Mouse (Mus musculus) brain, embryonic 18.5 days (tissue): ENCODE measurements at regions not wholly inside any gene's neighbourhood (a gene's known extent, or its start where the extent isn't known, plus 50 kb on each side); places are given as distances from the start of the nearest gene placed in this dataset.

Experiments
- DNase-seq: peaks from one replicate; pipeline ENCODE4 v3.0.0-alpha.2; 2012; ENCODE audit warnings: low read depth, low spot score

DNA sequence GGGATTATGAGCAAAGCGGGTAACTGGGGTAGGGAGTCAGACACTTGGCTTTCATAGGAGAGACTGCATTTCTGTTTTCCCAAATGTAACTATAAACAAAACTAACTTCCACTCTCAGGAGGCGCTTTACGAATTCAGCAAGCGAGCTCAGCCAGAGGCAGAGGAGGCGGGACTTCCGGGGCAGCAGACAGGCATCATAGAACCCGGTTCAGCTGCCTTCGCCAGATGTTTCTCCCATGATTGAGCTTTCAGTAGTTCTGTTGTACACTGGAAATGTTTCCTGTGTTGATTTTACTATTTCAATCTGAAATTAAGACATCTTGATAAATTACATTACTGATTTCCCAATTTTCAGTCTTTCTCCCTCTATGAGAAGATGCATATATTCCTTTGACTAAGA is 92.9 kb downstream of the Zfp365 start:
- no peak for DNase-seq

- no peak for DNase-seq
Observed at GRCm38 (mm10) chr10:67813901-67814300, 98.6 kb downstream of the Zfp365 start.

GRCm38 (mm10) chr10:67805131-67805530 is 107.3 kb downstream of the Zfp365 start:
- DNase-seq = no peak

DNA sequence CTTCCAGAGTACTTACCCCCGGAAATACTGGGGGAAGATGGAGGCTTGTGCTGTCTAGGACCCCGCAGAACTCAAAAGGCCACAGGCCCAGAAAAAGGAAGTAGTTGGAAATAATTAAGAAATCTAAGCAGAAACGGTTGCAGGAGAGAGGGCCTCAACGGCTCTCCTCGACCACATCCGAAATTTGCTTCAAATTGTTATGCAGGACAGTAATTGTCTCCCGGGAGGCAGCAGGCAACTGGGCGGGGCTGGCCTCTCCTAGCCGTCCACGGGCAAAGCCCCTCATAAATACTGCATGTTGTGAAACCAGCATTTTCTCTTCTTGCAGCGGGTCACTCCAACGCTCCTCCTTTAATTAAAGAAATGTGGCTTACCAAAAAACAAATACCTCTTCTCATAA is 107.8 kb downstream of the Zfp365 start:
- no peak for DNase-seq

GRCm38 (mm10) chr10:67802156-67802555 is 110.3 kb downstream of the Zfp365 start:
- DNase-seq = no peak

GRCm38 (mm10) chr10:67801619-67802018 is 110.8 kb downstream of the Zfp365 start:
- no peak for DNase-seq

GRCm38 (mm10) chr10:67798991-67799390 is 113.5 kb downstream of the Zfp365 start:
- DNase-seq = no peak

DNA sequence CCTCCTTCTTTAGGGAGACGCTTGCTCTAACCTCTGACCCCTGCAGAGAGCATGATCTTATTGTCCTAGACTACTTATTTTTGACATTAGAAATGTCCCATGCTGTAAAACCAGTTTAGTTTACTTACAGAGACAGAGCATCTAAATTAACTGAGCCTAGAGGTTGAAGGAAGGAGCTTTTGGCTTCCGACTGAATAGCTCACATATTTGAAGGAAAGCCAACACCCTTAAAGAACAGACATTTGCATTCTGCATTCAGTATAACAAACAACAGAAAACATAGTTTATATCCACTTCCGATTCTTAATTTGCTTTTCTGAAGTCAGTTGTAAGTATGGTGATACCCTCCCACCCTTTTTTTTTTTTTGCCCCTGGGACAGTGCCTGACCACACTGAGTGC is 119.3 kb downstream of the Zfp365 start:
- DNase-seq = no peak

DNA sequence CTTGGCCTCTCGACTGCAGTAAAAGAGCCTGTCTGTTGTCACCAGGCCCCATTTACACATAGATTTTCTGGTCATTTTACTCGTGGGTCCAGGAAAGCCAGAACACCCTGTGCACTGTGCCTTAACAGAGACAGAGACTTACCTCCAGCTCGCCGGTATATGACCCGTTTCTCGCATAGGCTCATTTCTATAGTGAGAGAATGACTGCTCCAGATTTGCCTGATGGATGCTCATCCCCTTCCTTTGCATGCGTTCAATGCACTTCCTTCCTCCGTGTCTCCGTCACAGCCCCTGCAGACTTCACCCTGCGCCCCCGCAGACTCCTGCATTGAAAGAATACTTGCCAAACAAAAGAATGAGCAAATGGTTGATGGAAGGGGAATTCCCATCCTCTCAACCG is 122.8 kb downstream of the Zfp365 start:
- DNase-seq = no peak

DNA sequence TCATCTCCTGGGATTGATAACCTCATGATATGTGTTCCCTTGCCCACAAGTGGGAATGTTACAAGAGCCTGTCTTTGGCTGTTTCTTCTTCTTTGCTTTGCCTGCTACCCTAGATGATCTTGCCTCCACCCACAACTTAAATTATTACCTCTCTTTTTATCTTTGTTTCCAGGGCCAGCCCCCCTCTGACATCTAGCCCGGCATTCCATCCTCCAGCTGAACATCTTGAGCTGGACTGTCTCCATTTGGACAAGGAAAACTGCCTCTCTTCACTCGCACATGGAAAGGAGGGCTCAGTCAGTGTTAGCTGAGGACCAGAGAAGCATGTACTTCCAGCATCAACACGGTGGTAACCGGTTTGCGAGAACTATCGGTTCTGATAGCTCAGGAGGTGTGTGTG is 124.3 kb downstream of the Zfp365 start:
- DNase-seq = no peak

GRCm38 (mm10) chr10:67785563-67785962 is 126.9 kb downstream of the Zfp365 start:
- DNase-seq = no peak

DNA sequence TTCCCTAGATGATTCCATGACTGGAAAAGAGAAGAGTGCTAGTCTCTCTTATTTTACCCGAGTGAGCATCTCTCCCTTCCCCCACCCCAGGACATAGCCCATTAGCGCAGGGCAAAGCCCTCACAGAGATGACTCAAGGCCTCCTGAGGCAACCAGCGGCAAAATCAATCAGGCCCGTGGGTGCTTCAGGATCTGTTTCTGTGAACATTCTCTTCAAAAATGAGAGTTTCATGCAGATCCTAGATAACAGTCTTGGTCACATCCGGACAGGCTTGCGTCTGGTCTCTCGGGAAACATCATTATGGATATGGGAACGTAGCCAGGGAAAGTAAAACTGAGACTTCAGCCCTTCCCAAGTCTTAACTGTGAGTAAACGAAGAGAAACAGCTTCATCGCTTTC is 134.1 kb downstream of the Zfp365 start:
- DNase-seq = no peak

- no peak for DNase-seq
Observed at GRCm38 (mm10) chr10:67777721-67778120, 134.7 kb downstream of the Zfp365 start.

DNA sequence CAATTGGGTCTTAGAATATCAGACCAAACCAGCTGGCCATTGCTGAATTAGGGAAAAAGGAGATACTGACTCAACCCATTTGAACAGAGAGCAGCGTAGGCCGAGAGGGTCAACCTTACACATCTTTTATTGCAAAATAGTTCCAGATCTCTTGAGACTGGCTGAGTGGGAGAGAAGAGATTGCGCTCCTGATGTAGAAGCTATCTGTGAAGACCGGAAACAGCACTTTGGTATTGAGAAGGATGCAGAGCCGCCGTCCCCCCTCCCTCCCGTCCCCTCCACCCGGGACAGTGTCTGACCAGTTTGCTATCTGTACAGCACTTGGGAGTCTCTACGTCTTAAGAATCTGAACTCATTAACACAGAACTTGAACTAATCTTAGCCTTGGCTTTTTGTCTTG is 135.6 kb downstream of the Zfp365 start:
- DNase-seq = no peak

- no peak for DNase-seq
Observed at GRCm38 (mm10) chr10:67771796-67772195, 140.7 kb downstream of the Zfp365 start.

DNA sequence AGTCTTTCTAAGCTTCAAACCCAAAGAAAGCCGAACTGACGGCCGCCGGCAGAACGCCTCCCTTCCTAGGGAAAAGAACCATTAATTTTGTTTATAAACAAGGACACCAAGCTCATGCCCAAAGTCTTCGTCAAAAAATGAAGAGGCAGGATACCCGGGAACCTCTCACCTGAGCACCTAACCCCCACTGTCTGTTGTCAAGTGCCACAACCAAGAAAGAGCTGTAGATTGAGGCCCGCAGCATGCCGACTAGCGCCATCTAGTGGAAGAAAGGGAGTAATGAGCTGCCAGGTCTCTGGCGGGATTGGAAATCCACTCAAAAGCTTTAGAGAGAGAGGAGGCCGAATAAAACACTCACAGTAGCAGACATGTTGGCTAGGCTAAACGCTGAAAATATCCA is 146.4 kb downstream of the Zfp365 start:
- DNase-seq = no peak

DNA sequence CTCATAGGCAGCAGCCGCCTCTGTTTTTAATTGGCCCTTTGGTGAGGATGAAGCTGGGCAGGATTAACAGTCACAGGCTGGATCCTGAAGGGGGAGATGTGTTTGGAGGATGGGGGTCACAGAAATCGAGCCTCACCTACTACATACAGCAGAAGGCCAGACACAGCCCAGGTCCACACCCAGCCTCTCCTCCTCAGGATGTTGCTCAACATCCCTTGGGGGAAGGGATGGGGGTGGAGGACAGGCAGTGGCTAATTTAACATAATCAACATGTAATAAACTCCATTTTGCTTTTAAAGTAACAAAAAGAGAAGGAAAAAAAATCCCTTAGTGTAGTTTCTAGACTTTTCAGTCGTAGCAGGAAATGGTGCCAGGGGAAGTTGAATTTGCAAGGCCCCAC is 152.0 kb downstream of the Zfp365 start:
- DNase-seq = no peak

DNA sequence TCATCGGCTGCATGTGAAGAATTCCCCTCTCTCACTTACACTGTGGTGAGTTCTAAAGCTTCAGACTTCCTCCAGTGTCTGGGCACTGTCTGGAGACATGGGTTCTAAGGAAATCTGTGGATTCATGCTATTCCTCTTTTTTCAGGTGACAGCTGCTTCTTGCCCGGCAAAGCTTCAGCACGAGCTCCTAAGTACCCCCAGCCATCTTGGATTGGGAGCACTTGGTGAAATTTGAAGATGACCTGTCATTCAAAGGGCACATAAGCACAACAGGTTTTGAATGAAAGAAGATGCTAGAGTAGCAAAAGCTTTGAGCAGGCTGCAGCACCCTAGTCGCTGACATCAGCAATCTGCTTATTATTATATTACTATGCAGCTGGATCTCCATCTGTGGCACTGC is 164.3 kb downstream of the Zfp365 start:
- DNase-seq = no peak

DNA sequence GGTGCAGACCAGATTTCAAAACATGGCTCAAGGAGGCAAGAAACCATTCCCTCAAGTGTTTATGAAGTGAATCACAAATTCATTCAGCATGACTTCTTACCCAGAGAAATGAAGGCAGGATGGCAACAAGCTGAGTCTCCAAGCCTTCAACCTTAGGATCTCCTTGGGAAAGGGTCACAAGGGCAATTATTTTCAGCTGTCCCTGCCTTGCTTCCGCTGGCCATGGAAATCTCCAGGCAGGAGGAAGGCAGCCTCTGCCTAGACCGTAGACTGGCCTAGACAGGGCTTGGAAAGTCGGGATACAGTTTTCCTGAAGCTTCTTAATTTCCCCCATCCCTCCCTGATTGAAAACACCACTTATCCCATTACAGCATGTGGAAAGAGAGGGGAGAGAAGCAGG is 165.0 kb downstream of the Zfp365 start:
- no peak for DNase-seq

DNA sequence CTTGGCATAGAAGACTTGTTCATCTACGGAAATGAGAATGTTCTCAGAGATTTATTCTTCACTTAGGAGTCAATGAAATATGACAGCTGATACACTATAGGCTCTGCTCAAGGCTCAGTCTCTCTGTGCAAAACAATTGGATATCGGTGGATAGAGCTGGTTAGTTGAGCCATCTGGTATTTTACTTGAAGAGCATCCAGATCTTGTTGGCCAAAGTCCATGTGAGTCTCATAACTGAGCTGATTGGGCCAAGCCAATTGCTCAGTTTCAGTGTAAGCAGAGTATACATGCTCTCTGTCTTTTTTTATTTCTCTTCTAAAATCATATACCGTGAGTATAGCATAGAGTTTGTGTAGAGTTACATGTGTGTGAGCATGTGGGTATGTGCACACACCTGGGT is 166.3 kb downstream of the Zfp365 start:
- peak; percentile 63 for DNase-seq

GRCm38 (mm10) chr10:67743561-67743960 is 168.9 kb downstream of the Zfp365 start:
- DNase-seq = no peak

- DNase-seq = no peak
Observed at GRCm38 (mm10) chr10:67742824-67743223, 169.6 kb downstream of the Zfp365 start.

GRCm38 (mm10) chr10:67742305-67742704 is 170.2 kb downstream of the Zfp365 start:
- no peak for DNase-seq

- DNase-seq = no peak
Observed at GRCm38 (mm10) chr10:67739199-67739598, 173.3 kb downstream of the Zfp365 start.

DNA sequence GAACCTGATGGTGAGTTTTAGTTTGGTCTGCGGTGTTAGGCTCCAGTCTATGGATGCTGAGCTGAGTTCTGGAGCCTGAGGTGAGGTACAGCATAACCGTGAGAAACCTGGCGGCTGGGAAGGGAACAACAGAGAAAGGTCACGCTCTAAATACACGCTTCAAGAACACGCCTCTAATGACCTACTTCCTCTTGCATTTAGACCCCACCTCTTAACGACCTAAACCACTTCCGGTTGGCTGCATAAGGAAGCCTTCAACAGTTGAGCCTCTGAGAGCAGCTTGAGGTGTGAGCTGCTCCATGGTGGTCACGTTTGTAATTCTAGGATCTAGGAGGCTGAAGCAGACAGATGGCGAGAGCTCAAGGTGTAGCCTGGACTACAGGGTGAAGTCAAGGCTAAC is 175.8 kb downstream of the Zfp365 start:
- no peak for DNase-seq
